Mouse (Mus musculus): ENCODE measurements around the gene Gm43552.
"Not testable (repeated sequence)": the region's sequence is repeated elsewhere in the genome, so short reads cannot be mapped to it uniquely, and the experiment has no call there.

Gene Gm43552

GRCm38 (mm10) chr5:65491767-65492715, 592 bp downstream of the Gm43552 start:
- in situ Hi-C loops (cut with MboI, MseI) = no loop called here

- in situ Hi-C loops (cut with MboI, MseI) = no loop called here
Observed at GRCm38 (mm10) chr5:65489830-65490229, 2.8 kb downstream of the Gm43552 start.

GRCm38 (mm10) chr5:65488725-65489124, 3.9 kb downstream of the Gm43552 start:
- in situ Hi-C loops (cut with MboI, MseI) = no loop called here

- in situ Hi-C loops (cut with MboI, MseI) = no loop called here
Observed at GRCm38 (mm10) chr5:65487381-65487780, 5.3 kb downstream of the Gm43552 start.

GRCm38 (mm10) chr5:65486514-65486913, 6.1 kb downstream of the Gm43552 start:
- in situ Hi-C loops (cut with MboI, MseI) = no loop called here

GRCm38 (mm10) chr5:65482996-65483395, 9.6 kb downstream of the Gm43552 start:
- in situ Hi-C loops (cut with MboI, MseI) = no loop called here

- in situ Hi-C loops (cut with MboI, MseI) = no loop called here
Observed at GRCm38 (mm10) chr5:65480511-65480910, 12.1 kb downstream of the Gm43552 start.

- in situ Hi-C loops (cut with MboI, MseI) = no loop called here
Observed at GRCm38 (mm10) chr5:65479681-65480445, 12.8 kb downstream of the Gm43552 start.

- in situ Hi-C loops (cut with MboI, MseI) = no loop called here
Observed at GRCm38 (mm10) chr5:65478224-65478623, 14.4 kb downstream of the Gm43552 start.

- in situ Hi-C loops (cut with MboI, MseI) = not testable (repeated sequence)
Observed at GRCm38 (mm10) chr5:65476739-65477138, 15.9 kb downstream of the Gm43552 start.

GRCm38 (mm10) chr5:65475806-65476205, 16.8 kb downstream of the Gm43552 start:
- in situ Hi-C loops (cut with MboI, MseI) = no loop called here

- in situ Hi-C loops (cut with MboI, MseI) = no loop called here
Observed at GRCm38 (mm10) chr5:65469766-65470165, 22.9 kb downstream of the Gm43552 start.

GRCm38 (mm10) chr5:65466911-65467310, 25.7 kb downstream of the Gm43552 start:
- in situ Hi-C loops (cut with MboI, MseI) = no loop called here

- in situ Hi-C loops (cut with MboI, MseI) = no loop called here
Observed at GRCm38 (mm10) chr5:65460361-65460760, 32.3 kb downstream of the Gm43552 start.

GRCm38 (mm10) chr5:65459454-65459853, 33.2 kb downstream of the Gm43552 start:
- in situ Hi-C loops (cut with MboI, MseI) = no loop called here

GRCm38 (mm10) chr5:65457846-65458245, 34.8 kb downstream of the Gm43552 start:
- in situ Hi-C loops (cut with MboI, MseI) = no loop called here

- in situ Hi-C loops (cut with MboI, MseI) = no loop called here
Observed at GRCm38 (mm10) chr5:65457086-65457827, 35.4 kb downstream of the Gm43552 start.

- in situ Hi-C loops (cut with MboI, MseI) = no loop called here
Observed at GRCm38 (mm10) chr5:65454771-65455170, 37.9 kb downstream of the Gm43552 start.

GRCm38 (mm10) chr5:65448941-65449340, 43.7 kb downstream of the Gm43552 start:
- in situ Hi-C loops (cut with MboI, MseI) = no loop called here

GRCm38 (mm10) chr5:65447826-65448225, 44.8 kb downstream of the Gm43552 start:
- in situ Hi-C loops (cut with MboI, MseI) = no loop called here

GRCm38 (mm10) chr5:65446756-65447155, 45.9 kb downstream of the Gm43552 start:
- in situ Hi-C loops (cut with MboI, MseI) = no loop called here

GRCm38 (mm10) chr5:65444981-65445380, 47.7 kb downstream of the Gm43552 start:
- in situ Hi-C loops (cut with MboI, MseI) = no loop called here

Measured in T-helper 2 cell (primary cell).